Mouse (Mus musculus): ENCODE measurements at regions not wholly inside any gene's neighbourhood (a gene's known extent, or its start where the extent isn't known, plus 50 kb on each side); places are given as distances from the start of the nearest gene placed in this dataset.

DNA sequence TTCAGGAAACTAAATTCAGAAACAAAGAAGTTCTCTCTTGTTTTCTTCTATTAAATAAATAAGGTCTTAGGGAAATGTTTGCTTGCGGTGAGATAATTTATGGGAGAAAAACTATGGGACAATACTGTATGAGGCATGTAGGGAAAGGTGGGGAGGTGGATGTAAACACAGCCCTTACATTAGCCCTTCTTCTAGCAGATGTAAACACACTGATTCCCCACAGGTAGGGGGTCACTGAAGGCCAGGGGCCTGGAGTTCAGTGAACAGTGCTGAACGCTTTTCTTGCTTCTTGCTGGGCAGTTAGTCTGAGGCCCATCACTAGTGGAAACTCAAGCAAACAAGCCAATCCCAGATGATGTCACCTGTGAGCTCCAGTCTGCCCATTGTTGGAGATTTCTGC, 752.6 kb downstream of the Bcl11a start:
- no peak for DNase-seq

DNA sequence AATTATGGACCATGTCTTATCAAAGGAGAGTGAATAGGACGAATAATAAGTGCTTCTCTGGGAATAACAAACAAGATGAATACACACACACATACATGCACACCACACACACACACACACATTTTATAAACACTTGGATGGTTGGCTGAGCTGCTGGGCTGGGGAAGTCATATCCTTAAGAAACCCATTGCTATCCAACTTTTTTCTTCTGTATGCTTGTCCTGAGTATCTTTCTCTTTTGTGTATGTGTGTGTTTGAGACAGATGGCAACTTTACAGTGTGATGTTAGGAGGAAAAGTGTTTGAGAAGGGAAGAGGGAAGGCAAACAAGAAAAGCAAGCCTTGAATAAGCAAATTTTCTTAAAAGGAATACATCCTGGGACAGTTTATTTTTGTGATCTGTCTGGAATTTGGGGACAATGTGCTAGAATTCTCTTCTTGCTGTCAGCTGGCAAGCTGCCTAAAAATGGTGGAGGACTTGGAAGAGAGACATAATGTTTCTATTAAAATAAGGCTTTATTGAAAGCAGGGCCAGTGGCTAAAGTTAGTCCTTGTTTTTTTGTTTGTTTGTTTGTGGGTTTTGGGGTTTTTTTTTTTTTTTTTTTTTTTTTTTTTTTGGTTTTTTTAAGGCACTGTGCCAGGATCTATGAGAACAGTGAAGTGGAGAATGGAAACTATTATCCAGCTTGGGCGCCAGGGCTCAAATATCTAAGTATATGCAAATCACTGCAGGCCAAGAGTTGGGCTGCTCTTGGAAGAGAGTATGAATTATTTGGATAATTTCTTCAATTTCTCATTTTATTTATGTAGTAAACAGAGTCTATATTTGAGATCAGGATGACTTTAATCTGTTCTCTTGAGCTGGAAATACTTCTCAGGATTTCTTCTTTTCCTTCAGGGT, 766.2 kb downstream of the Bcl11a start:
- no peak for DNase-seq

DNA sequence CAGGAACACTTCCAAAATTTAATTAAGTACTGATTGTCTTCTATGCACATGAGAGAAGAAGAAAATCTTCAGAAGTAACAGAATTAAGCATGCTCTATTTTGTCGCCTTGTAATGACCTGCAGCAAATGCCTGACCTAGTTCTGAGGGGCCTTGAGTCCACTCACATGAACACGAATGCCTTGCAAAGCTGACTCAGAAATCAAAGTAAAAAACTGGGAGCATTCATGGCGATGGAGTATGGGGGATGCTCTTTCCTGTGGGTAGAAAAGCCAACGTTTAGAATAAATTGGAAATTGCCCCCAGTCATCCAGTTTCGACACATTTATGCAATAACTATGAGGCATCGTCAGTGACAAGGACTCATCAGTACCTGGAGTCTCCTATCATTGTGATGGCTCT, 779.1 kb downstream of the Bcl11a start:
- no peak for DNase-seq

GRCm38 (mm10) chr11:24864637-24865036, 786.8 kb downstream of the Bcl11a start:
- no peak for DNase-seq

GRCm38 (mm10) chr11:24865067-24865796, 787.4 kb downstream of the Bcl11a start:
- no peak for DNase-seq

Small RNA genes lying in the stretch of these regions (microRNA-seq; reads per million reads assigned to microRNA genes)
- gene Gm25507 = 0 reads per million in 2 experiments

Data from heart, postnatal 4 days (tissue).